Mouse (Mus musculus): ENCODE measurements at regions not wholly inside any gene's neighbourhood (a gene's known extent, or its start where the extent isn't known, plus 50 kb on each side); places are given as distances from the start of the nearest gene placed in this dataset.

- DNase-seq (ENCODE audit: low spot score) (no peak), ATAC-seq (ENCODE audit: low FRiP score) (no peak)
- no peak overlapping the region for H3K9ac ChIP-seq (replicated peaks; ENCODE audit: low read length, poor library complexity, severe bottlenecking)
- H3K36me3 ChIP-seq (ENCODE audit: insufficient read depth, low read length) = no peaks in the 10 kb centered on the region
- H3K27ac ChIP-seq (ENCODE audit: low read depth, low read length) = no peak overlapping the region
- no peak overlapping the region for H3K4me2 ChIP-seq (ENCODE audit: low read depth, low read length, poor library complexity, severe bottlenecking)
- no peaks in the 10 kb centered on the region for H3K27me3 ChIP-seq (ENCODE audit: insufficient read depth, low read length)
- TF ChIP-seq CTCF (IDR thresholded peaks at IDR 0.05) = no peak
- H3K4me1 ChIP-seq (ENCODE audit: insufficient read depth, low read length) = no peaks in the 10 kb centered on the region
- H3K9me3 ChIP-seq (ENCODE audit: low read length) = no peaks in the 10 kb centered on the region
- no peak overlapping the region for H3K4me3 ChIP-seq (ENCODE audit: low read depth, low read length)
Measured at GRCm38 (mm10) chr3:80473686-80474085, 328.9 kb downstream of the Gria2 start.

All from midbrain, postnatal 0 days (tissue).